Mouse (Mus musculus) heart, adult 2 months (tissue): ENCODE measurements around the gene Spata31d1d.

Experiments used
- CTCF ChIP-seq: fragments of 200-600 bp; IDR thresholded peaks from 2 replicates; pipeline ENCODE4 v1.8.1; 2022; ENCODE audit warnings: antibody characterized with exemption, mild to moderate bottlenecking, moderate library complexity
- POLR2A ChIP-seq: fragments of 200-500 bp; IDR thresholded peaks from 2 replicates; pipeline ENCODE4 v1.6.1; 2011; ENCODE audit warnings: mild to moderate bottlenecking, low read depth, low read length, control low read depth; ENCODE audit not compliant: insufficient read depth

DNA sequence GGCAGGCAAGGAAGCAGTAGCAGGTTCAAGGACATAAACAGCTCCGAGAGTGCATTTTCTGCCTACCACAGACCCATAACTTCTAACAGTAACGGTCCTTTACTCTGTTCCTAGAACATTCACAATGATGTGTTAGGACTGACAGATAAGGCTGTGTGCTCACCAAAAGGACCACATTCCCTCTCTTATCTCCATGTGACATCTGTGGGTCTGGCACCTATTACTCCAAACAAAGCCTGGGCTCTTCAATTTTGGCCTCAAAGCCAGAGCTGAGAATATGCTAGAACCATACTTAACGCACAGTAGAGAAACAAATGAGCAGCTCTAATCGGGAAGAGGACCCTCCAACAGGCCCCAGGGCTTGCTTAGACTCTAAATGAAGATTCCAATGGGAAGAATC is 51.6 kb downstream of the Spata31d1d start:
- TF ChIP-seq POLR2A (no peak), CTCF (no peak)
